Mouse (Mus musculus) adrenal gland, adult 18-20 months (tissue): ENCODE data around the gene Faf1. TPM values are rescaled to one million over a fixed set of nuclear protein-coding genes. Genes with fewer than 3 reads are reported as not detected.

Source experiments
- DNase-seq, 2 experiments: peaks; one replicate each; pipeline ENCODE4 v3.0.0; 2021 to 2022; ENCODE audit warnings: low spot score in 2 of 2
- total RNA-seq, 2 experiments: library from RNA; stranded (reverse); gene quantifications; 1 replicate in 1 of 2; 2 replicates in 1 of 2; pipeline ENCODE4 v1.2.3; 2021

The Faf1 gene
- total RNA-seq, 2 experiments from 2014 or later = 27.1 to 27.4 TPM

DNA sequence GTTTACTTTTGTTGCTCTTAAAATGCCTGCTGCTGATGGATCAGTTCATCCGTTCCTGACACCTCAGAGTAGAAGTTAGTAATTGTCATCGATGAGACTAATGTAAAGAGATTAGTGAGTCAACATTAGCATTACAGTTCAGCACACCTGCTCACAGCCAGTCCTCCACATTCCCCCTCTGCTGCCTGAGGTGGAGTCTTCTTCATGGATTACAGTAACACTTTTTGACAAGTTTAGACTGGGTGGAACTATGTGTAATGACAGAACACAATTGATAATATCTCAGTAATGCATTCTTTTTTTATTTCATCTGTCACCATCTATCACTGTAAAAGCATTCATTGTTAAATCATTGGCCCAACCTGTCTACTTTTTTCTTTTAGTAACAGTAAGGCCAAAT lies 224.7 kb downstream of the Faf1 start:
- DNase-seq = no peak

DNA sequence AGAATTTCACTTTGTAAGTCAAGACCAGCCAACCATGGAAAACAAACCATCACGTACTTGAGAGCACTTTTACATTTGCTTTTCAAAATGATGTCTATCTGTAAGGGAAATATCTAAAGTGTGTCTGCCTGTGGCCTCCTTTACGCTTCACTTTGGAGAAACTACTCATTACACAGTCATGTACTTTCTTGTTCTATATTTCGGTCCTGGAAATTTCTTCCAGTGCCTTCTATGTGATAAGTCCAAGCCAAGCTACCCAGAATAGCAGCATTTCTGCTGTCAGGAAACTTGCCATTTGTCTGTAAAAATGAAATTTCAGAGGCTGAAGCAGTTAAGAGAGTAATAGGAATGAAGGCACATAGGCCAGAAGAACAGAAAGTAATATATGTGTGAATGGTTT lies 228.1 kb downstream of the Faf1 start:
- no peak for DNase-seq

DNA sequence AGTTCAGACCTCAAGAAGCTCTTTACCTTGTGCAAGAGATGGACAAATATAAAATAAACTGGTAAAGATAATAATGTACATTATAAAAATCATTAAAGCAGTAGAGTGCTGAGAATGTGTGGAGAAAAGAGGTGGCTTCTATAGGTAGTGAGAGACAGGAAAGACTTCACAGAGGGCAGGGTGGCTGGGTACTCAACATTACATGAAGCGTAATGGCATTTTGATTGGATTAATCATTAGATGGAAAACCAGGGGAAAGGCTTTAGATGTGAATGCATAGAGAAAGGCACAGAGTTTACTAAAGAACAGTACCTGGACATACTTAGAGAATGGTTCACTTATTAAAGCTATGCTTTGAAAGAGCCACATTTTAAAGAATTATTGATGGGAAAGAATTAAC lies 252.7 kb downstream of the Faf1 start:
- DNase-seq = no peak

DNA sequence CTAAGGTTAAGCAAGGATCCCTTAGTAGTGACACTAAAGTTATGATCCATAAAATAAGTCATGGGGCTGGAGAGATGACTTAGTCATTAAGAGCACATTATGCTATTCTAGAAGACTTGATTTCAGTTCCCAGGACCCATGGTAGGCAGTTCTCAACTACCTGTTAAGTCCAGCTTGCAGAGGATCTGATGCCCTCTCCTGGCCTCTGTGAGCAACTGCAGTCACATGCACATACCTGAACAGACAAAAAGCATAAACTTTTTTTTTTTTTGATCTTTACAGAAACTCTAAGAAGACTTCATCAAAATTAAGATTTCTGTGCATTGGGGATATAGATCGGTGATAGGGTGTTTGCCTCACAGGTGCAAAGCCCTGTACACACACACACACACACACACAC lies 254.1 kb downstream of the Faf1 start:
- DNase-seq = no peak

DNA sequence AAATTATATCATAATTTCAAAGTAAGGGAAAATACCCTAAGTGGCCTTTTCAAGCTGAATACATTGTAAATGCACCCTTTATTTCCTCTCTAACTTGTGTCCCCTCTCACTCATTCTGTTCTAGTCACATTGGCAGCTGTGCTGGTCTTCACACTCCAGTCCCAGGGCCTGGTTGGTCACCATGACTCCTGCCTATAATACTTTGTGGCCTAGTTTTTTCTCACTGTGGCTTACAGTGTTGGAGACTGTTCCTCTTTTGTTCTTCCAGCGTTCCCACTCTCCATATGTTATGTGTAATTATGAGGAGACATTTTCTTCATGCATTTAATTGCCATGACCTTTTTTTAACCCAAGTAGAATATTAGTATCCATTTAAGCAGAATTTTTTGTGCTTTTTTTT lies 254.5 kb downstream of the Faf1 start:
- no peak for DNase-seq

DNA sequence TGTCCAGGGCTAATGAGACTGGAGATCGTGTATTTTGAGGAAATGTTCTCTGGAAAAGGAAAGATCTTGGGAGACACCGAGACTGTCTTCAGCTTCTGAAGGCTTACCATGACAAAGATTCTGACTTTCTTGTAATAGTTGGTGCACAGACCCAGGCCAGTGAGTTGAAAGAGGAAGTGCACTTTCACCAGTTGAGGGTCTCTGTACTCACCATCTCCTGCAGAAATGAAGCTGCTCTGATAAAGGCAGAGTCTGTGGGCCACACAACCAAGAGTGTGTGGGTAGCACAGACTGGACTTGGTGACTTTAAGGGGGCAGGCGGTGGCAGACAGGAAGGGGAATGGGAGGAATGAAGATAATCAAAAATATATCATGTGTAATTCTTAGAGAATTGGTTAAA lies 260.2 kb downstream of the Faf1 start:
- no peak for DNase-seq

DNA sequence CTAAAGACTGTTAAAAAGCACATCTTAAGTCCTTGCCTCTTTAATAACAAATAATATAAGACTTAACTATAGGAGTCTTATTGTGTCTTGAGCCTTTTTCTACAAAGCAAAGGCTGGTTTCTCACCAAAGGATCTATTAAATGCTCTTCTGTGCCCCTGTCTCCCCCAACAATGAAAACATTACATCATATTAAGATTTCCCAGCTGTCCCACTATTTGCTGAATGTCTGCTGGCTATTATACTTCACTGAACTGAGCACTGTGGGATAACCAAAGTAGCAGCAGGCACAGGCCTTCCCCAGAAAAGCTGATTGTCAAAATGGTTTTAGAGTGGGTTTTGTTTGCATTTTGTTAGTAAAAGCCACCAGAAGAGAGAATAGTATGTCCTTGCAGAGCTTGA lies 262.9 kb downstream of the Faf1 start:
- no peak for DNase-seq

DNA sequence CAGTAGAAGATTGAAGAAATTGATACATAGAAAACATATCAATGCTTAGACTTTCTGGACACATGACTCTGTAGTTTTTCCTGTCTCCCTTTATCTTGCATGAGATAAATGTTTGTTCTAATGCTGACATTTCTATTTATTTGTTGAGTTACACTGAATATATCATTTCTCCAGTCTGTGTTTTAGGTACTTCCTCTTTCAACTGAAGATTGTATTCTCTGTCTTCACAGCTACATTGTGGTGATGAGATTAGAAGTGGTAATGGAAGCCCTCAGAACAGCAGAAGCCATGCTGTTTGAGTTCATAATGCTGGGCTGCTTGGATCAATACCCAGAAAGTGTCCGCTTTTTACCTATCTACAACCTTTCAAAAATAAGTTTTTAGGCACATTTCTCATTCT lies 269.2 kb downstream of the Faf1 start:
- no peak for DNase-seq

DNA sequence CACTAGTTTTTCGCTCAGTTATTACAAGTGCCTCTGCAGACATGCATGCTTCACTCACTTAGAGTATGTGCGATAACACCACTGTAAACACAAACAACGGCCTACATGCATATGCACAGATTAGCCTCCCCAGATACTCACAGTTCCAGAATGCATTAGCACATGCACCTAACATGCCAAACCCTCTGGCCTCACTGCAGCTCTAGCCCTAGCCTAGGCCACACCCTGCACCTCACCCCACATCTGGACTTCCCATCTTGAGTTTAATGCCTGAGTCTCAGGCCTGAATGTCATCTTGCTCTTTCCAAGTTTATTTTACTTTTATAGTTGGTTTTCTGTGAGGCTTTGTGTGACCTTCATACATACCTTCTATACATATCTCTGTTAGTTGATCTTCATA lies 272.9 kb downstream of the Faf1 start:
- no peak for DNase-seq

DNA sequence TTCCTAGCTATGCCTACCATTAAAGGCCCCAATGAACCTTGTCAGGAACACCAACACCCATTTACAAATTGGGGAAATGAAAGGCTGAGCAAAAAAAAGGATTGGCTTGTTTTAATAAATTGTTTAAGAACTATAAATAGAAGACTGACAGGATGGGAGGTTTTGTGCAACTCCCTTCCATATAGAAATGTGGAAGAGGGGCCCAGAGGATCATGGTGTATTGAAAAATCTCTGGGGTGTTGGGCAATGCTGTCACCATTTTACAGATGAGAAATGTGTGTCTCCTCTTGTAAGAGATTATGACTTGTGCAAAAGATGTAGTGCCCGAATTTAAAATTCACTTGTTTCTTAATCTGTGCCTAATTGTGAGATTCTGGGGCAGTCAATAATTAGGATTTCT lies 277.1 kb downstream of the Faf1 start:
- no peak for DNase-seq

DNA sequence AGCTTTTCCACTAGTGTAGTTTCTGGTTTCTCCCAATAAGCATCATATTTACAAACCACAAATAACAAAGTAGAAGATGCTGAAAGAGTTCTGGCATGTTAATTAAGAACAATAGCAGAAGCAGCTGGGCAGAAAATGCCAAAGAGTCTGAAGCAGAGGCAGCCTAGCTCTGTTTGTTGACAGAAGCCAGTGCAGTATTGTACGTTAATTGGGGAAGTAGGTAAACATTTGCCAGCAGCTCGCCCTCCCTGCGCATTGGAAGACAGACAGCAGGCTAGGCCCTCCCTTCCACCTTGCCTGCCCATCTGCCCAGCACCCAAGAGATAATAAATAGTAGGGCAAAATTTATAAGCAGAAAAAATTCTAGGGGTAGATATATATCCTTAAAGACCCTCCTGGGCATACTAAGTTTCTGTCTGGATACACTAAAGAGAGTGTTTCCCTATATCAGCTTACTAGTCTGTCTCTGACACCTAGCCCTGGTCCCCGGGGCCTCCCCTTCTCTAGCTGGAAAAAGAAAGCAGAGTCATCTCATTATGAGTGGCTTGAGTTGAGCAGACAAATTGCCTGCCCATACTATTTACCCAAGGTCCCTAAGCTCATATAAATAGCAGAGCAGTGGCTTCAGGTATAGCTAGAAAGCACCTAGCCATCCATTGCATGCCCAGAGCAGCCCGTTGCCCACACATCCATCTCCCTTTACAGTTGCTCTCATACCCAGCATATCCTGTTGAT lies 284.0 kb downstream of the Faf1 start:
- DNase-seq = no peak

DNA sequence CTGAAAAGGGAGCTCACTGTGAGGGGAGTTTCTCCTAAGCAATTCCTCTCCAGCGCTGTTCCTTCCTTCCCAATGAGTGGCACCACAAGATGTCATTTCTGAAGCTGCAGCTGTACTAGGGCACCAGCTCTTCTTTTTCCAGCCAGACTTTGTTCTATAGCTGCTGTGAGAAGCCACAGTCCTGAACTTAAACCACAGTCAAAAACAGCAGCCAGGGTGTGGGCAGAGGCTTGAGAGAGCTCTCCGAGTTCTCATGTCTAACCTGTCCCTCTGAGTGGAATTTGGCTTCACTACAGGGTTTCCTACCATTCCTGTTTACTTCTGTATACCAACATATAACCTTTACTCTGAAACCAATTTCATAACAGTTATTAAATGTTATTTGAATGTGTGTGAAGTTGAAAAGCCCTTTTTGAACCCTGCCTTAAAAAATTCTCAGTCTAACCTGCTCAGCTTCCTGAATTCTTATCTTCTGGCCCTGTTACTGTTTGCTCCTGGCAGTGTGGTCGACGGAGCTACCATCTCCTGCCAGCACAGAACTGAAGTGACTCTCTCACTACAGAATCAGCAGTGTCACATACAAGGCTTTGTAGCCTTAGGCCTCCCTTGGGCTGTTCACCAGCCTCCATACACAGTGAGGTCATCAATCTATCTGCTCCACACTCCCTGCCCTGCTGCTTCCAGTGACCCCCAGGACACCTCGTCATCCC lies 287.3 kb downstream of the Faf1 start:
- DNase-seq = no peak

DNA sequence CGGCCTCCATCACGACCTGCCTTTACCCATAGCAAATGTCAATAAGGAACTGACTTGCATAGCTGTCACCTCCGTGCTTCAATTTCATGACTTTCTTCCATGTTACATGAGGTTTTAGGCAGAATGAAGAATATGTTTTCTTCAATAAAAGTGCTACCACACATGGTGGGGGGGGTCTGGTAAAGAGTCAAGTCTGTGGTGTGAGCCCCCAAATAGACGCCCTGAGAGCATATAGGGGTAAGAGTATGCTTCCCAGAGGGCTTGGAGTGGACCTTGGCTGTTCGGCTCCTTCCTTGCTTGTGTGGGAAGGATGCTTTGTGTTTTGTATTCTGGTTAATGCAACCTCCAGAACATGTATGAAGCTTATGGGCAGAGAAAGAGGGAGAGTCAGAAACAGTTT lies 293.2 kb downstream of the Faf1 start:
- no peak for DNase-seq

DNA sequence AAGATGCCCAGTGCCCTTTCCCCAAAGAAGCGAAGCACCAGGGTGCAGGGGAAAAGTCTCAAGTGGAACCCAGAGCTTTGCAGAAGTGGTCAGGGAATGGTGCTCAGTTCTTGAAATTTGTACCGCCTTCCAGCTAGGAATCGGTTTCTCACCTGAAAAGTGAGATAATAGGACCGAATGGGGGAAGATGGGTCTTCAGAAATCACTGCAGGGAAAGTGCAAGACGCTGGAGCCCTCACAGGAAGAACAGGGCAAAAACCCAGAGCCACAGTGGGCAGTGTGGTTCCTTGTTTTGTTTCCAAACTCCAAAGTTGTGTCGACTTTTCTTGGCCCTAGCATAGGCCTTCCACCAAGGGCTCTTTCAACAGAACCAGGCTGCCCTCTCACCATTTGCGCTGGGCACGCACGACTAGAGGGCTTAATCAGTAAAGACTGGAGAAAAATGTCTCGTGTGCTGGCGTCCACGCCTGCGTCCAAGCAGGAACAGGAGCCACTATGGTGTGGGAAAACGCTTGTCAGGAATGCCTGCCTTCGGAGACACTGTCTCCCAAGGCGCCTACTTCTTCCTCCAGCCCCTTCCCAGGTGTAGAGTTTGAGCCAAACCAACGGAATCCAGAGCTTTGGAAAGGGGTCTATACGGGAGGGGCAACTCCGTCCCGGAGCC lies 297.7 kb downstream of the Faf1 start:
- DNase-seq = no peak

DNA sequence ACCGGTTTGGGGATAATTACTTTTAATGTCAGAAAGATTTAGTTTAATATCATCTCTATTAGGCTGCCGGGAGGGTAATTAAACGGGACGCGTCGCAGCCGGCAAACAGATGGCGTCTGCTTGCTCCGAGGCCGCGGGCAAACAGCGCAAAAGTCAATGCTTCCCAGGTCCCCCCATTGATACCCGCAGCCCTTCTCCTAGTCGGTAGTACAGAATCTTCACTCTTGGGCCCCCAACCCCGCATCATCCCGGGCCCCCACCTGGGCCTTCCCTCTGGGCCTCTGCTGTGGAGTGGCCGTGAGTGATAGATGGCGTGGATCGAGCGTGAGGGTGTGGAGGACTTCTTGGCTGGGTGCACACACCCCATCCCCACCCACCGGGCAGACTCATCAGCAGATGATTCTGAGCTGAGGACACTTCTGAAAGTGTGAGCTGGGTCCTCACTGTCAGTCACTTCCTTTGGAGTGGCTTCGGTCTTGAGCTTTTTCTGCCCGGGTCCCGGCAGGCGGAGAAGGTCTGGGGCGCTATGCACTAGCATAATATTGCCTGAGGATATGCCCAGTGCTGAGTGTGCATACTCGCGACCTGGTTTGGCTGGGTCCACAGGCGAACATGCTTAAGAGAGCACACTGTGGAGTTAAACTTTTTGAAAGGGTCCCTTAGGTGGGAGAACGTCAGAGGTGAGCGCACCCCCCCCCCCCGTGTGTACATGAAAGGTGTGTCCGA lies 298.4 kb downstream of the Faf1 start:
- DNase-seq = no peak

DNA sequence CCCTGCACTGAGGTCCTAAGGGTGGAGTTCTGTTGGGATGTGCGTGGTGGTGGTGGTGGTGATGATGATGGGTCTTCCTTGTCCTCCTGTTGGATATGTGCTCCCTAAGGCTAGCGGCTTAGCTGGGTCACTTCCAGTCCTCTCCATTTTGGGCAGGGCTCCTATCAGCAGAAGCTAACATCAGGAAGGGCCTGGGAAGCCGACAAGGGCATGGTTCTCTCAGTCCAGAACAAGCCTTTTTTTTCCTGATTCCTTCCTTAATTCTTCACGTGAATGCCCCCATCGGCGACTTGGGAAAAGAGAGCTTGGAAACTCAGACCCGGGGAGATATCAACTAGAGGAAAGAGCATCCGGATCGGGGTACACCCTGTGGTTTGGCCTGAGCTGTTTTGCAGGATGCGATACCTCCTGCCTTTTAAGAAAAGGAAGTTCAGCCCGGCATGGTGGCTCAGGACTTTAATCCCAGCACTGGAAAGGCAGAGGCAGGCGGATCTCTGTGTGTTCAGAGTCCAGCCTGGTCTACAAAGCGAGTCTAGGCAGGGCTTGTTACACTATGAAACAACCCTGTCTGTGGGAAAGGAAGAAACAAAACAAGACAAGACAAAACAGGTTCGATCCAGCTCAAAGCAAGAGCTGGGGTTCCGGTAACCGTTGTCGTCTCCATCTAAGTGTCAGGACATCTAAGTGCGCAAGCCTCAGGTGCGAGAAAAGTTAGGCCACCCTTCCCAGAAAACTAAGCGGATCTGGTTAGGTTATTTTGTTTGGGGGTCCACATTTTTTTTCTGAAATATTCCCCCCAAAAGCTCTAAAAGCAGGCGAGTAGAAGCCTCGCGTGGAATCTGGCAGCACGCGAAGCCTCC lies 299.2 kb downstream of the Faf1 start:
- DNase-seq = no peak

DNA sequence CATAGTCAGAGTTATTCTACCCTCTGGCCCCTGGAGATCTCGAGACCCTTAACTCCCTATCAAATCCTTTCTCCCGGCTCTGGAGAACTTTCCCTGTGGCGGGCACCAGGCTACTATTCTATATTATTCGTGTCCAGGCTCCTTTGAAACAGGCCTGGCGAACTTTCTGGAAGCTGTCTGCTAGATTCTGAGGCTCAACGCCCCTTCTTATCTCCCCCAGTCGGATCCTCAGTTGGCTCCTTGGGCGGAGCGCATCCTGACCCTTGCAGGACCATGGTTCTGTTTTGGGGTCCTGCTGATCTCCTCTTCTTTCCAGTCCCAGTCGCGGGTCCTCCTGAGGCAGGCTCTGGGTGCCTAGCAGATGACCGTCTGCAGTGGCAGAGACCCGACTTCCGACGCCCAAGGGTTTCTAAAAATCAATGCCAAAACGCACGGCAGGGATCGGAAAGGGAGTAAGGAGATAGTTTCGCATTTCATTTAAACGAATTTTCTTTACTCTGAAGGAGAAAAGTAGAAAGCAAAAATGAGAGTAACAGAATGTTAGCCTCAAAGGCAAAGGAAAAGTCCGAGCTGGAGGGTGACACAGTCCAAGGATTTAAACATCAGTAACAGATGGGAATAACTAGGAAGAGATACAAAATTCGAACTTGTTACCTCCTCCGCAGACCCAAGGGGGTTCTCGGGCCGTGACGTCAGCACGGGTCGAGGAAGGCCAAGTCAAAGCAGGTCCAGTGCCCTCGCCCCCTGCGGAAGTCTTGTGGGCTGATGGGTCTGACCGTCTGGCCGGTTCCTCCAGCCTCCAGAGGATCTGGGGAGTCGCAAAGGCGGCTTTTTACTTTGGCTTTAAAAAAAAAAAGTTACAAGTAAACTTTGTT lies 300.1 kb downstream of the Faf1 start:
- DNase-seq = no peak

DNA sequence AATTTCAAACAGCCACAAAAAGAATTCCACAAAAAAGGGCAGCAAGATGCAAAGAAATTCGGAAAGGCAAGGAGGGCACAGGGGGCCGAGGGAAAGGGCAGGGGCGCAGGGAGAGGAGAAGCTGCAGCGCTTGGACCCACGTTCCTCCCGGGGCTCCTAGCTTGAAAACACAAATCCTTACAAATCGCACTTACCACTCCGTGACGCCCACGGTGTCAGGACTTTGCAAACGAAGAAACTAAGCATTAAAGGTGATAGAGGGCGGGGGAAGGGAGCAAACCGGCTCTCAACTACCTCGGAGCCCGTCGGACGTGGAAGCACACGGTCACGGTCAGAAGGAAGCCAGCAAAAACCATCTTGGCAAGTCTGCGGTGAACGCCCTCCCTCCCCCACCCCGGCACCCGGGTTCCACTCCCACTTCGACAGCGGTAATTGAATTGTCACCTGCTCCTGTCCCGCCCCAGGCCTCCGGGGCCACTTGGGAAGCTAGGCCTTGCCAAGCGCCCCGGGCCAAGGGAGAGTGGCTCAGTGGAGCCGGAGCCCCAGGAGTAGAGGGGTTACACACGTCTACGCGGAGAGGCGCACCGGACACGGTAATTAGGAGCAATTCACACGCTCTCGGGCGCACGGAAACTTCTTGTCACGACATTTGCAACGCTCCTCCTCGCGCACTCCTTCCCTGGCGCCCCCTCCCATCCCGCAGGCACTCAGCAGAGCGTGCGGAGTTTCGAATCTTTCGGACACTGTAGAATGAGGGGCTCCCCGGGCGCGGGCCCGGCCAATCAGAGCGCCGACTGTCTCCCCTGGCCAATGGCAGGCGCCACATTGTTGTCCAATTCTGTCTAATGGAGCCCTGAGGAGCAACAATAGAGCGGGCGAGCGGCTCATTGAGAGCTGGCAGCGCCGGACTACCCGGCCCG lies 301.0 kb downstream of the Faf1 start, which contains the start of gene Dmrta2:
Dmrta2 (plus strand) TSS at position 906 of the 920 bp plus-strand sequence.
- DNase-seq = no peak
